Mouse (Mus musculus) c-Kit-positive CD71-positive TER-119-negative erythroid progenitor cells, embryonic 14.5 days (primary cell): ENCODE measurements around the gene Dbi.
A peak's percentile ranks its signal among the peaks of the same experiment; 100 is the strongest.

ENCODE experiments used
- DNase-seq: peaks from one replicate; pipeline ENCODE4 v3.0.0-alpha.2; 2013; ENCODE audit warnings: low read depth

Gene Dbi

GRCm38 (mm10) chr1:120120969-120121811, at the start of gene Dbi, which contains the start of gene 3110009E18Rik:
Gene Dbi (minus strand): TSS chr1:120121078.
Gene 3110009E18Rik (plus strand): TSS chr1:120121187.
- peak; percentile 96 for DNase-seq

- DNase-seq = no peak
Measured at GRCm38 (mm10) chr1:120170307-120170706, 49.4 kb upstream of the Dbi start.

- DNase-seq = no peak
Measured at GRCm38 (mm10) chr1:120168674-120169073, 47.8 kb upstream of the Dbi start.

GRCm38 (mm10) chr1:120168016-120168415, 47.1 kb upstream of the Dbi start:
- no peak for DNase-seq

GRCm38 (mm10) chr1:120162616-120163015, 41.7 kb upstream of the Dbi start:
- no peak for DNase-seq

GRCm38 (mm10) chr1:120161502-120161901, 40.6 kb upstream of the Dbi start:
- DNase-seq = no peak

GRCm38 (mm10) chr1:120158474-120159127, 37.7 kb upstream of the Dbi start:
- no peak for DNase-seq

GRCm38 (mm10) chr1:120155325-120155724, 34.4 kb upstream of the Dbi start:
- peak; percentile 7 for DNase-seq

- peak; percentile 20 for DNase-seq
Measured at GRCm38 (mm10) chr1:120154232-120154631, 33.4 kb upstream of the Dbi start.

GRCm38 (mm10) chr1:120146994-120147393, 26.1 kb upstream of the Dbi start:
- peak; percentile 7 for DNase-seq

- no peak for DNase-seq
Measured at GRCm38 (mm10) chr1:120145527-120146216, 24.8 kb upstream of the Dbi start.

- DNase-seq = no peak
Measured at GRCm38 (mm10) chr1:120142551-120142950, 21.7 kb upstream of the Dbi start.

GRCm38 (mm10) chr1:120140144-120140693, 19.3 kb upstream of the Dbi start:
- DNase-seq = no peak

- no peak for DNase-seq
Measured at GRCm38 (mm10) chr1:120138923-120139540, 18.2 kb upstream of the Dbi start.

- no peak for DNase-seq
Measured at GRCm38 (mm10) chr1:120135934-120136786, 15.3 kb upstream of the Dbi start.

GRCm38 (mm10) chr1:120132376-120132775, 11.5 kb upstream of the Dbi start:
- no peak for DNase-seq

- no peak for DNase-seq
Measured at GRCm38 (mm10) chr1:120126318-120126717, 5.4 kb upstream of the Dbi start.

- DNase-seq = no peak
Measured at GRCm38 (mm10) chr1:120125471-120125870, 4.6 kb upstream of the Dbi start.

- no peak for DNase-seq
Measured at GRCm38 (mm10) chr1:120124839-120125238, 4.0 kb upstream of the Dbi start.

GRCm38 (mm10) chr1:120122634-120123383, 1.9 kb upstream of the Dbi start:
- DNase-seq = no peak
